Mouse (Mus musculus): ENCODE measurements at regions not wholly inside any gene's neighbourhood (a gene's known extent, or its start where the extent isn't known, plus 50 kb on each side); places are given as distances from the start of the nearest gene placed in this dataset.

GRCm38 (mm10) chr9:46899283-46899682 is 99.3 kb upstream of the Gm4791 start:
- no peak for TF ChIP-seq CTCF (IDR thresholded peaks at IDR 0.05; ENCODE audit: control insufficient read depth, insufficient read depth, insufficient read length)
- TF ChIP-seq MYOD1 (IDR thresholded peaks at IDR 0.05; ENCODE audit: control insufficient read depth, insufficient read length, low read depth), result no peak
- no peak for TF ChIP-seq MAX (IDR thresholded peaks at IDR 0.05)
- TF ChIP-seq CEBPB (IDR thresholded peaks at IDR 0.05; ENCODE audit: low read depth), result no peak
- no peak for TF ChIP-seq USF1 (IDR thresholded peaks at IDR 0.05; ENCODE audit: low read depth)
- TF ChIP-seq MYOG (IDR thresholded peaks at IDR 0.05; ENCODE audit: control insufficient read depth, extremely low read depth, insufficient read length), result no peak
